Mouse (Mus musculus) ES-Bruce4 (cell line): Measurements from ENCODE around the gene Egflam.

Source experiments
- CTCF ChIP-seq: IDR thresholded peaks from one replicate; pipeline ENCODE4 v1.8.1; 2011; ENCODE audit warnings: low read depth, low read length
- EP300 ChIP-seq: IDR thresholded peaks from 2 replicates; pipeline ENCODE4 v1.6.1; 2011; ENCODE audit warnings: low read depth, low read length; ENCODE audit not compliant: insufficient read depth
- POLR2A ChIP-seq: IDR thresholded peaks from one replicate; pipeline ENCODE4 v1.8.1; 2011; ENCODE audit warnings: low read length; ENCODE audit not compliant: insufficient read depth

DNA sequence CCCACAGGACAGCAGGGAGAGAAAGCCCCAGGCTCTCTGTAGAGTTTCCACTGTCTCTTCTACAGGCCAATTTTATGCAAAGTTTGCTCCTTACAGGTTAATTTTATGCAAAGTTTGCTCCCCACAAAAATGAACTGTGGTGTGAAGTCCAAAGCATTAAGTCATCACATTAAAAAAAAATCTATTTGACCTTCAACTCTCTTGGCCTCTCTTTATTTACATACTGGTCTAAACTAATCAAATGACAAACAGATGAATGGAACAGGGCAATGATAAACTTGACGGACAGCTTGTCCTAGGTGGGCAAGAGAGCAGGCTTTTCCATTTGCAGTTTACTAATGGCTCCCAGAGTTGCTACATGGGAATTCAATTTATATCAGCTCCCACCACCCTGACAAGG is 98.3 kb downstream of the Egflam start:
- no peak for TF ChIP-seq POLR2A
- TF ChIP-seq CTCF: no peak
- TF ChIP-seq EP300: no peak
